Mouse (Mus musculus) hindbrain, embryonic 10.5 days (tissue): Measurements from ENCODE around the gene Taf1a. TPM values are rescaled to one million over a fixed set of nuclear protein-coding genes. Genes with fewer than 3 reads are reported as not detected.
A peak's percentile ranks its signal among the peaks of the same experiment; 100 is the strongest.

Source experiments
- DNase-seq: peaks from one replicate; pipeline ENCODE4 v3.0.0-alpha.2; 2017; ENCODE audit warnings: low spot score
- H3K27ac ChIP-seq: fragments of 300-500 bp; sonication (generic); 2 replicates; pipeline ENCODE4 v1.5.1; 2016; ENCODE audit warnings: mild to moderate bottlenecking, moderate library complexity
- H3K27me3 ChIP-seq: fragments of 300-500 bp; sonication (generic); 2 replicates; pipeline ENCODE4 v1.6.1; 2016; ENCODE audit warnings: mild to moderate bottlenecking; ENCODE audit not compliant: poor library complexity, insufficient read depth, severe bottlenecking
- H3K36me3 ChIP-seq: fragments of 300-500 bp; sonication (generic); 2 replicates; pipeline ENCODE4 v1.6.1; 2016; ENCODE audit warnings: mild to moderate bottlenecking, moderate library complexity
- H3K4me1 ChIP-seq: fragments of 300-500 bp; sonication (generic); replicated peaks from 2 replicates; pipeline ENCODE4 v1.6.1; 2016; ENCODE audit warnings: mild to moderate bottlenecking
- H3K4me3 ChIP-seq: fragments of 300-500 bp; sonication (generic); 2 replicates; pipeline ENCODE4 v1.5.1; 2016; ENCODE audit warnings: mild to moderate bottlenecking, moderate library complexity
- H3K9me3 ChIP-seq: fragments of 300-500 bp; sonication (generic); 2 replicates; pipeline ENCODE4 v1.6.1; 2016; ENCODE audit warnings: mild to moderate bottlenecking, moderate library complexity
- WGBS: fragments of 180-500 bp; shearing (Covaris S2); methylation state at CpG from one replicate; pipeline ENCODE4 v1.1.7; 2016; 5-methylcytosine and 5-hydroxymethylcytosine counted together
- polyA plus RNA-seq: library from polyadenylated mRNA; unstranded; fragments of >200 nt; fragmentation: Nextera tagmentation; extraction: Ambion mirVana; gene quantifications from 2 replicates; pipeline ENCODE4 v1.2.1, GENCODE M21; 2016

Gene Taf1a
- polyA plus RNA-seq, 1 experiment from 2014 or later = 16.3 TPM

- Histone ChIP-seq H3K27ac (no peak overlapping the region), H3K4me3 (no peak overlapping the region), H3K9me3 (no peaks in the 10 kb centered on the region), H3K27me3 (no peaks in the 10 kb centered on the region), H3K36me3 (no peaks in the 10 kb centered on the region), H3K4me1 (no peaks in the 10 kb centered on the region)
- WGBS = 93% methylated on average over 7 of the region's 7 CpGs
- DNase-seq = no peak
These were observed 35.3 kb downstream of the Taf1a start for GRCm38 (mm10) chr1:183424100-183424499.

- Histone ChIP-seq H3K9me3 (no peaks in the 10 kb centered on the region), H3K27ac (no peak overlapping the region), H3K4me3 (no peak overlapping the region), H3K27me3 (no peaks in the 10 kb centered on the region), H3K4me1 (peaks cover 4% of the 10 kb centered on the region; the same call in 1 of the 2 replicates), H3K36me3 (no peaks in the 10 kb centered on the region)
- no peak for DNase-seq
- 88% methylated on average over 9 of the region's 9 CpGs for WGBS
These were observed 46.1 kb downstream of the Taf1a start for GRCm38 (mm10) chr1:183434918-183435317.

DNA sequence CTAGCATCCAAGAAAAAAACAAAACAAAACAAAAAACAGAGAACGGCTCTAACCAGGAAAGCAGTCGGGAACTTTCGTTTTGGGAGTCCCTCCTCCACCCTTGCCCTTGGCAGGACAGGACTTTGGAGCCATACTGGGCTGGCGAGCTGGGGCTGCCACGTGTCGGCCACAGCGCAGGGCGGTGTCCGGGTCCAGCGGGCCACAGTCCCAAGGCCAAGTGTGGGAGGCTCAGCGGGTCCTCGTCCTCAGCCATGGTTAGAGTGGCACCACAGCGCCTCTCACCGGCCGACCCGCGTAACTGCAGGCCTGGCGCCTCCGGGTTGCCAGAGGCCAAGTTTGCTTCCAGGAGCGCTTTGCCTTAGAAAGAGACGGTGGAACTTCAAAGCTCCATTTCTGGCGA, 50.3 kb downstream of the Taf1a start:
- WGBS = 28% methylated on average over 22 of the region's 22 CpGs
- no peaks in the 10 kb centered on the region for H3K27me3 ChIP-seq
- no peak overlapping the region for H3K27ac ChIP-seq
- peaks cover 5% of the 10 kb centered on the region; the same call in 1 of the 2 replicates for H3K9me3 ChIP-seq
- peak overlapping the region; percentile 20; the same call in 1 of the 2 replicates for H3K4me3 ChIP-seq
- no peaks in the 10 kb centered on the region for H3K36me3 ChIP-seq
- peak; percentile 62 for DNase-seq
- H3K4me1 ChIP-seq = peaks cover 8% of the 10 kb centered on the region; the same call in 1 of the 2 replicates

DNA sequence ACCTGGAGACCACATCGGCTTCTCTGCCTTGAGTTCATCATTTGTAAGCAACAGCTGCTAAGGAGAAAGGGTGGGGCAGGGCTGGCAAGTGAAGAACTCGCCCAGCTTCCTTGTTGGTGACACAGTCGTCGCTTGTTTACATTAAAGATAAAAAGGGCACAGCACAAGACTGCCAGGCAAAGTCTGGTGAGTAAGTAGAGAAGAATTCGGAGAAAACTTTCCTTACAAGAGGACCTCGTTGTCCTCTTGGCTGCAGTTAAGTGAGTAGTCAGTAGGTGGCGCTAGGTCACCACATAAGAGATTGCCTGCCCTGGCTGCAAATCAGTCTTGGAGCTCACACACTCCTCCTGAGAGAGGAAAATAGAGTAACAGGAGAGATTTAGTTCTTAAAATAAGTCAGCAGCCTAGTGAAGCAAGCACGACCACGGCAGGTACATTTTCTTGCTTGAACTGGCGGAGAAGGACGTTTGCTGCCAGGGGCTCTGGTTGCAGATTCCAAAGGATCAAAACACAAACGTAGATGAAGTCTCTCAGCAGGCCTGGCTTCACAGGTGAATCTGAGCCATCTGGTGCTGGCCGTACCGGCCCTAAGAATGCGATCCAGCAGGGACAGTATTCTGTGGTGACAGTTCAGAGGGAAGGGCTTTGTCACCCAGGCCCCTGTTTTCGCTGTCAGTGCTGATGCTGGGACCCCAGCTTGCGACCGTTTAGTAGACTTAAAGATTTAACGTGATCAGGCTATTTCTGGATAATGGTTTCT, 53.4 kb downstream of the Taf1a start:
- no peak overlapping the region for H3K27ac ChIP-seq
- WGBS = 29% methylated on average over 19 of the region's 19 CpGs

DNA sequence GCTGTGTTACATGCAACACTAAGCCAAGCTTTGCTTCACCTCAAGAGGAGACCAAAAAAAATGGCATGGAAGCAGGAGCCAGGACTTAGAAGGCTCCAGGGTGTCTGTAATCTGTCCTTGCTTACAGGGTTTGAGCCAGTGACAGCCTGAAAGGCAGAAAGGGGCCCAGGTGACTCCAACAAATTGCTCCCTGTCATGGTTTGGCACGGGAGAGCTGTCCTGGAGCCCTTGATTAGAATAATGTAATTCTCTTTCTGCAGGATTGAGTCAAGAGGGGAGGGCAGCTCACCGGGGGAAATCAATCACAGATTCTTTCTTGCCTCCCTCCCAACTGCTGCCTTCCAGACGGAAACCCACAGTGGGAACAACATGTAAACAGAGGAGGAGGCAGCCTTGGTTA, 64.3 kb downstream of the Taf1a start:
- Histone ChIP-seq H3K4me3 (no peak overlapping the region), H3K9me3 (peaks cover 7% of the 10 kb centered on the region), H3K27me3 (no peaks in the 10 kb centered on the region), H3K36me3 (no peaks in the 10 kb centered on the region), H3K27ac (no peak overlapping the region), H3K4me1 (peaks cover 9% of the 10 kb centered on the region; the same call in 1 of the 2 replicates)
- WGBS = 20% methylated on average over 3 of the region's 3 CpGs
- peak; percentile 8 for DNase-seq

More for the DNA sequence above, 53.4 kb downstream of the Taf1a start:
- peak; percentile 88 for DNase-seq
- no peaks in the 10 kb centered on the region for H3K36me3 ChIP-seq
- H3K4me1 ChIP-seq = peaks cover 8% of the 10 kb centered on the region; the same call in 1 of the 2 replicates
- H3K27me3 ChIP-seq = no peaks in the 10 kb centered on the region
- H3K4me3 ChIP-seq = no peak overlapping the region
- H3K9me3 ChIP-seq = peaks cover 9% of the 10 kb centered on the region

Other genes starting within 250 kb of the Taf1a start
- 12.5 and 13.0 TPM in 2 replicates for gene Disp1, start 167.5 kb upstream of the Taf1a start, polyA plus RNA-seq
- 45.5 and 47.7 TPM in 2 replicates for gene Aida, start 92.4 kb upstream of the Taf1a start, polyA plus RNA-seq
- 42.7 and 47.1 TPM in 2 replicates for gene Brox, start 91.7 kb upstream of the Taf1a start, polyA plus RNA-seq
- gene Mia3, start 19.4 kb upstream of the Taf1a start, polyA plus RNA-seq = 74.6 and 84.5 TPM in 2 replicates
- gene Hhipl2, start 29.2 kb downstream of the Taf1a start, polyA plus RNA-seq = 0.13 TPM in 1 of 2 replicates, not detected in the other